Mouse (Mus musculus): ENCODE measurements at regions not wholly inside any gene's neighbourhood (a gene's known extent, or its start where the extent isn't known, plus 50 kb on each side); places are given as distances from the start of the nearest gene placed in this dataset.

GRCm38 (mm10) chr5:75407686-75408085 lies 167.0 kb upstream of the Kit start:
- TF ChIP-seq GATA1 (IDR thresholded peaks at IDR 0.05; ENCODE audit: borderline replicate concordance, low read length) (no peak), FLI1 (IDR thresholded peaks at IDR 0.05; ENCODE audit: low read length) (no peak)
